Mouse (Mus musculus) embryonic fibroblast, embryonic 13.5 days (primary cell): ENCODE results near the gene Rcc1.

Experiments used
- CTCF ChIP-seq: IDR thresholded peaks from 2 replicates; pipeline ENCODE4 v1.5.1; 2011; ENCODE audit warnings: mild to moderate bottlenecking, control low read depth, low read length, moderate library complexity, borderline replicate concordance; ENCODE audit not compliant: insufficient read depth
- POLR2A ChIP-seq: IDR thresholded peaks from 2 replicates; pipeline ENCODE4 v1.6.1; 2011; ENCODE audit warnings: low read depth, mild to moderate bottlenecking, control low read depth, low read length, moderate library complexity

- TF ChIP-seq POLR2A (no peak), CTCF (no peak)
Measured at GRCm38 (mm10) chr4:132401016-132401415, 47.6 kb upstream of the Rcc1 start.
